Mouse (Mus musculus) heart, embryonic 11.5 days (tissue): ENCODE measurements at regions not wholly inside any gene's neighbourhood (a gene's known extent, or its start where the extent isn't known, plus 50 kb on each side); places are given as distances from the start of the nearest gene placed in this dataset.
"Not testable (repeated sequence)": the region's sequence is repeated elsewhere in the genome, so short reads cannot be mapped to it uniquely, and the experiment has no call there.

Source experiments
- ATAC-seq: fragments of 200-750 bp; cut with Nextera tagmentation; replicated peaks from 2 replicates; pipeline ENCODE4 v1.8.0; 2017; ENCODE audit warnings: moderate library complexity; ENCODE audit not compliant: insufficient number of reproducible peaks, low FRiP score, low TSS enrichment
- H3K27ac ChIP-seq: fragments of 300-500 bp; sonication (generic); 2 replicates; pipeline ENCODE4 v1.5.1; 2014; ENCODE audit warnings: mild to moderate bottlenecking, low read depth, low read length
- H3K27me3 ChIP-seq: fragments of 300-500 bp; sonication (generic); 2 replicates; pipeline ENCODE4 v1.6.1; 2014; ENCODE audit warnings: mild to moderate bottlenecking, low read length, mixed read lengths; ENCODE audit not compliant: control insufficient read depth, insufficient read depth
- H3K36me3 ChIP-seq: fragments of 300-500 bp; sonication (generic); 2 replicates; pipeline ENCODE4 v1.6.1; 2014; ENCODE audit warnings: mild to moderate bottlenecking, low read length, moderate library complexity, mixed read lengths; ENCODE audit not compliant: control insufficient read depth, insufficient read depth
- H3K4me1 ChIP-seq: fragments of 300-500 bp; sonication (generic); 2 replicates; pipeline ENCODE4 v1.6.1; 2014; ENCODE audit warnings: low read length; ENCODE audit not compliant: control insufficient read depth, insufficient read depth
- H3K4me2 ChIP-seq: fragments of 300-500 bp; sonication (generic); 2 replicates; pipeline ENCODE4 v1.6.1; 2014; ENCODE audit warnings: mild to moderate bottlenecking, moderate library complexity
- H3K4me3 ChIP-seq: fragments of 300-500 bp; sonication (generic); 2 replicates; pipeline ENCODE4 v1.5.1; 2014; ENCODE audit warnings: low read depth, low read length
- H3K9ac ChIP-seq: fragments of 300-500 bp; sonication (generic); 2 replicates; pipeline ENCODE4 v1.6.1; 2014; ENCODE audit warnings: mild to moderate bottlenecking, low read depth, low read length, moderate library complexity
- H3K9me3 ChIP-seq: fragments of 300-500 bp; sonication (generic); replicated peaks from 2 replicates; pipeline ENCODE4 v1.6.1; 2016; ENCODE audit warnings: low read length; ENCODE audit not compliant: control insufficient read depth
- WGBS: fragments of 180-500 bp; shearing (Covaris S2); extraction: QIAGEN DNeasy Blood & Tissue Kit; methylation state at CpG from one replicate; pipeline ENCODE4 v1.1.7; 2014; ENCODE audit not compliant: insufficient replicate concordance; 5-methylcytosine and 5-hydroxymethylcytosine counted together

- H3K27ac ChIP-seq: no peak overlapping the region
- no peak overlapping the region for H3K4me3 ChIP-seq
- no peaks in the 10 kb centered on the region for H3K9me3 ChIP-seq
- 76% methylated on average over 6 of the region's 6 CpGs for WGBS
- H3K4me1 ChIP-seq: no peaks in the 10 kb centered on the region
- no peak overlapping the region for H3K9ac ChIP-seq
- no peak overlapping the region for H3K4me2 ChIP-seq
- H3K36me3 ChIP-seq: no peaks in the 10 kb centered on the region
- no peaks in the 10 kb centered on the region for H3K27me3 ChIP-seq
- ATAC-seq: no peak
Observed at GRCm38 (mm10) chr6:22490762-22491161, 134.7 kb upstream of the Fam3c start.

GRCm38 (mm10) chr6:22487467-22487866 is 131.4 kb upstream of the Fam3c start:
- H3K4me3 ChIP-seq: no peak overlapping the region
- no peaks in the 10 kb centered on the region for H3K9me3 ChIP-seq
- H3K27ac ChIP-seq: no peak overlapping the region
- H3K4me2 ChIP-seq: no peak overlapping the region
- H3K27me3 ChIP-seq: no peaks in the 10 kb centered on the region
- no peak overlapping the region for H3K9ac ChIP-seq
- no peaks in the 10 kb centered on the region for H3K4me1 ChIP-seq
- 56% methylated on average over 3 of the region's 3 CpGs for WGBS
- H3K36me3 ChIP-seq: no peaks in the 10 kb centered on the region
- no peak for ATAC-seq

- Histone ChIP-seq H3K9me3 (no peaks in the 10 kb centered on the region), H3K27ac (no peak overlapping the region), H3K4me1 (no peaks in the 10 kb centered on the region), H3K9ac (no peak overlapping the region), H3K4me3 (no peak overlapping the region), H3K4me2 (no peak overlapping the region), H3K36me3 (no peaks in the 10 kb centered on the region), H3K27me3 (no peaks in the 10 kb centered on the region)
- ATAC-seq: no peak
- 80% methylated on average over 11 of the region's 11 CpGs for WGBS
Observed at GRCm38 (mm10) chr6:22485828-22486518, 129.9 kb upstream of the Fam3c start.

- H3K4me3 ChIP-seq, H3K27ac ChIP-seq, H3K36me3 ChIP-seq, H3K9me3 ChIP-seq, H3K4me2 ChIP-seq, H3K27me3 ChIP-seq, ATAC-seq, H3K9ac ChIP-seq, H3K4me1 ChIP-seq: not testable (repeated sequence)
- 82% methylated on average over 4 of the region's 4 CpGs for WGBS
Observed at GRCm38 (mm10) chr6:22482257-22482656, 126.2 kb upstream of the Fam3c start.

GRCm38 (mm10) chr6:22474604-22475003 is 118.6 kb upstream of the Fam3c start:
- WGBS: 31% methylated on average over 4 of the region's 4 CpGs
- Histone ChIP-seq H3K4me1 (no peaks in the 10 kb centered on the region), H3K9me3 (no peaks in the 10 kb centered on the region), H3K4me2 (no peak overlapping the region), H3K27ac (no peak overlapping the region), H3K27me3 (no peaks in the 10 kb centered on the region), H3K9ac (no peak overlapping the region), H3K36me3 (no peaks in the 10 kb centered on the region), H3K4me3 (no peak overlapping the region)
- no peak for ATAC-seq

- Histone ChIP-seq H3K27ac (no peak overlapping the region), H3K36me3 (no peaks in the 10 kb centered on the region), H3K4me2 (no peak overlapping the region), H3K4me1 (no peaks in the 10 kb centered on the region), H3K4me3 (no peak overlapping the region), H3K27me3 (no peaks in the 10 kb centered on the region), H3K9me3 (no peaks in the 10 kb centered on the region), H3K9ac (no peak overlapping the region)
- WGBS: 75% methylated on average over 2 of the region's 2 CpGs
- no peak for ATAC-seq
Observed at GRCm38 (mm10) chr6:22474011-22474410, 118.0 kb upstream of the Fam3c start.

- not testable (repeated sequence) for H3K27ac ChIP-seq, H3K27me3 ChIP-seq, ATAC-seq, H3K4me1 ChIP-seq, H3K4me2 ChIP-seq, H3K9me3 ChIP-seq, H3K9ac ChIP-seq, H3K4me3 ChIP-seq, H3K36me3 ChIP-seq
- WGBS: 83% methylated on average over 5 of the region's 5 CpGs
Observed at GRCm38 (mm10) chr6:22472400-22472799, 116.4 kb upstream of the Fam3c start.

GRCm38 (mm10) chr6:22467334-22467993 is 111.4 kb upstream of the Fam3c start:
- WGBS: 71% methylated on average over 11 of the region's 11 CpGs
- no peak overlapping the region for H3K4me3 ChIP-seq
- no peak overlapping the region for H3K4me2 ChIP-seq
- no peaks in the 10 kb centered on the region for H3K36me3 ChIP-seq
- no peak overlapping the region for H3K27ac ChIP-seq
- H3K27me3 ChIP-seq: no peaks in the 10 kb centered on the region
- no peaks in the 10 kb centered on the region for H3K9me3 ChIP-seq
- H3K4me1 ChIP-seq: no peaks in the 10 kb centered on the region
- no peak overlapping the region for H3K9ac ChIP-seq
- ATAC-seq: no peak

GRCm38 (mm10) chr6:22465926-22466325 is 109.9 kb upstream of the Fam3c start:
- H3K27ac ChIP-seq: no peak overlapping the region
- H3K4me1 ChIP-seq: no peaks in the 10 kb centered on the region
- no peak for ATAC-seq
- WGBS: 81% methylated on average over 1 of the region's 1 CpGs
- no peak overlapping the region for H3K4me3 ChIP-seq
- no peaks in the 10 kb centered on the region for H3K36me3 ChIP-seq
- no peaks in the 10 kb centered on the region for H3K27me3 ChIP-seq
- no peak overlapping the region for H3K4me2 ChIP-seq
- H3K9ac ChIP-seq: no peak overlapping the region
- no peaks in the 10 kb centered on the region for H3K9me3 ChIP-seq
